Mouse (Mus musculus): ENCODE measurements at regions not wholly inside any gene's neighbourhood (a gene's known extent, or its start where the extent isn't known, plus 50 kb on each side); places are given as distances from the start of the nearest gene placed in this dataset.
A peak's percentile ranks its signal among the peaks of the same experiment; 100 is the strongest.

GRCm38 (mm10) chr14:60559826-60560529 lies 73.8 kb upstream of the Spata13 start:
- peak; percentile 57 for TF ChIP-seq CTCF (IDR thresholded peaks at IDR 0.05; ENCODE audit: low read depth)
- TF ChIP-seq EP300 (optimal IDR thresholded peaks at IDR 0.05): no peak
